Mouse (Mus musculus) colon, adult 2 months (tissue): ENCODE results near the gene Brsk2. TPM values are rescaled to one million over a fixed set of nuclear protein-coding genes. Genes with fewer than 3 reads are reported as not detected.

Experiments used
- polyA plus RNA-seq: library from polyadenylated mRNA; depleted of rRNA; stranded (reverse); fragments of >200 nt; gene quantifications from 2 replicates; pipeline ENCODE4 v1.2.3, GENCODE M21; 2012; rRNA removed

The Brsk2 gene
- polyA plus RNA-seq: 2.9 TPM in 2 replicates

DNA sequence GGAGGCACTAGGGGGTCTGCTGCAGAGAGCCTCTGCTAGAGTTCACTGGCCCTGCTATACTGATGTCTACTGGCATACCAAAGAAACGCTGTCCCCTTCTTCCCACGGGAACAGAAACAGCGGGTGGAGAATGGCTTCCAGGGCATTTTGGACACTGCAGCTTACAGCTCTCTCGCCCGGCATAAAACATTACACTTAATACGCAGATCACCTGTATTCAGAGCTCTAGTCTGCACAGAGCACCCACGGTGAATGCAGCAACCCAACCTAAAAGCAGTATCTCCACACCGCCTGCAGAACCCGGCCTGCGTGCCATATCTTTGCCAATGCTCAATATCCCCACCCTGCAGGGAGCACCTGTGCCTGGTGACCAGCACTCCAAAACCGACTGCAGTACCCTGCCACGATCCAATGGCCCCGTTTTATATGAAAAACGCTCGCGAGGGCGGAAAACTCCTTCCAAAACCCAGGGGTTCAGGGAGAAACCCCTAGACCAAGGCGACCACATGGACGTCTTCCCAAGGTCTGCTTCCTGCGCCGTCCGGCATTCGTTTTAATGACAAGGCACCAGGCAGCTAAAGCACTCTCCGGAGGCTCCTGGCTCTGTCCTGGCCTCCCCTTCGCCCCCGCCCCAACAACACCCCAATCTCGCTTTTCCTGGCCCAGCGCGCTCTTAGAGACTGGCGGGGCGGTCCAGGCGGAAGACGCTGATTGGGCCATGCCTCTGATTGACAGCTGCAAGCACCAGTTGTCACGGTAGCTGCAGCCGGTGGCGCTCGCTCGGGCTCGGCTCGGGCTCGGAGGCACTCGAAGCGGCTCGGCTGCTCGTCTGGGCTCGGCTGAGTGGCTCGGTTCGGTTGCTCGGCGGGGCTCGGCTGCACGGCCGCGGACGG lies at the start of gene Brsk2:
Gene Brsk2, plus strand, starts transcription at position 846 of the 893 bp plus-strand sequence.

DNA sequence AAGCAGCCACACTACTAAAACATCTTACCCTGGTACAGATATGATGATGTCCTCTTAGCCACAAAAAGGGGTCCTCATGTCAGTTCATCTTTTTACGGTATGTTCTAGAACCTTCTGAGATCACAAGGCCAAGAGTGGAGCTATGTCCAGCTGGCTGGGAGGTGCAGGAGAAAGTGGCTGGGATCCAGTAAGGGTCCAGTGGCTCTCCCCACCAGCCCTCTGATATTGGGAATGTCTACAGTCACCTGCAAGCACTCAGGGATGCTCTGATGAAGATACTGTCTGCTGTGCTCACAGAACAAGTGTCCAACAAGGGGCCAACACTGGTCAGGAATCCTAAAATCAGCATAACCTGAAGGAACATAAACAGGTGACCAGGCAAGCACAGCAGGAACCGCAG lies 31.1 kb upstream of the Brsk2 start, which contains the start of gene Tollip:
Gene Tollip, minus strand, starts transcription at position 101 of the 400 bp plus-strand sequence.

Other genes starting within 250 kb of the Brsk2 start
- gene Muc5ac, start 160.8 kb upstream of the Brsk2 start, polyA plus RNA-seq: not detected in 2 replicates
- gene Muc5b, start 110.7 kb upstream of the Brsk2 start, polyA plus RNA-seq: 0.02 TPM in 1 of 2 replicates, not detected in the other
- 51.7 and 56.3 TPM in 2 replicates for gene Tollip, start 31.2 kb upstream of the Brsk2 start, polyA plus RNA-seq
- gene Mob2, start 111.3 kb downstream of the Brsk2 start, polyA plus RNA-seq: 60.0 and 60.5 TPM in 2 replicates
- 9.8 and 15.4 TPM in 2 replicates for gene Dusp8, start 146.1 kb downstream of the Brsk2 start, polyA plus RNA-seq
- not detected in 2 replicates for gene Gm45618, start 171.0 kb downstream of the Brsk2 start, polyA plus RNA-seq
- gene Gm39115, start 186.3 kb downstream of the Brsk2 start, polyA plus RNA-seq: not detected in 2 replicates
- gene Gm45337, start 194.9 kb downstream of the Brsk2 start, polyA plus RNA-seq: not detected in 2 replicates
- not detected in 2 replicates for gene Gm29735, start 207.4 kb downstream of the Brsk2 start, polyA plus RNA-seq
- gene Gm4553, start 216.0 kb downstream of the Brsk2 start, polyA plus RNA-seq: not detected in 2 replicates
- not detected in 2 replicates for gene Krtap5-2, start 226.3 kb downstream of the Brsk2 start, polyA plus RNA-seq
- not detected in 2 replicates for gene Gm10153, start 240.6 kb downstream of the Brsk2 start, polyA plus RNA-seq